Mouse (Mus musculus) yolk sac, embryonic 10.5 days (tissue): ENCODE results near the gene Ndufs6.
A peak's percentile ranks its signal among the peaks of the same experiment; 100 is the strongest.

ENCODE experiments used
- DNase-seq: peaks from one replicate; pipeline ENCODE4 v3.0.0-alpha.2; 2017; ENCODE audit warnings: low spot score

Ndufs6 gene

DNA sequence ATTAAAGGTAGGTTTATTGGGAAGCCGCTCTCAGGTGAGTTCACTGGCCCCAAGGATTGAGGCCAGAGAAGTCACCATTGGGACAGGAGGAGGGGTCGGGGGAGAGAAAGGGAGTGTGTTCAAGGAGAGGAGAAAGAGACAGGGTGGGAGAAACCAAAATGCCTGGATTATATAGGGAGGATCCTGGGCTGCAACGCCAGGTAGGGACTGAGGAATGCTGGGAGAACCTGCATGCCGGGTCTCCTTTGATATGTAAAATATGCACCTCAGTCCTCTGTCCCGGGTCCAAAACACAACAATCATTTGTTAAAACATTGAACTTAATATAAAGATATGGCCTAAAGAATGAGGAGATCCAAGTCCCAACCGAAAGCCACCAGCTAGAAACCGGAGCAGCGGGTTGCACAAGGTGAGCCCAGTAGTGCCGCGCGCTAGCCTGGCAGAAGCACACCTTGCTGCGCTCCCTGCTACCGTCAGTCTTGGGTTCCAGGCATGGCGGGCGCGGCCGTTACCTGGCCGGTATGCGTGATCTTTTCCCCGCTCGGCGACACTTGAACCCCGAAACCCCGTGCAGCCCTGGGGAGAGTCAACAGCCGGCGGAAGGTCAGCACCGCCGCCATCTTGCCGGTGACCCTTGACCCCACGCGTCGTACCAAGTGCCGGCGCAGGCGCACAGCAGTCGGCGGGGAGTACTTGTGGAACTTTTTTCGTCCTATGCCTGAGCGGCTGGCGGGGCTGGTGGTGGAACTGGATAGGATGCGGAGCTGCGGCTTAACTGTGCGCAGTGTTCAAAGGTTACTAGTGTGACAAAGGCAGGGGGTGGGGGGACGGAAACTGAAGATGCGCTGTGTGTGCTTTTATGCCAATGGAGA, at the start of gene Ndufs6, which contains the start of gene Mrpl36:
Gene Ndufs6 (minus strand): TSS at position 716 of the 872 bp plus-strand sequence.
Gene Mrpl36 (plus strand): TSS at position 687 of the 872 bp plus-strand sequence.
- peak; percentile 94 for DNase-seq

DNA sequence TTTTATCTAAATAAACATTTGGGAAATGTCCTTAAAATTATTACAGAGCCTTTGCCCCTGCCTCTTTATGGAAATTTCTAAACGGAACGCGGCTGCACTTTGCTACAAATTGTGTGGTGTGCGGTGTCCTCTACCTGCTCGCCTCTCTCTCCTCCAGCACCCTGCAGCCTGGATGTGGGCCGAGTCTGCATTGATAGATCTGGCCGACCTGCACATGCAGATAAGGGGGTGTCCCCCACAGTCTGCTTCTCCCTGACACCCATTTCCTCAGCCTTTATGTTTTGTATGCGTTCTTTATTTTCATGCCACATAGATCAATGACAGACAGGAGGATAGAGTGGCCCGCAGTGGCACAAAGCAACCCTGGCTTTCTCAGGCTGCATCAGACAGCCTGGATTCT, 49.3 kb upstream of the Ndufs6 start:
- DNase-seq = no peak

DNA sequence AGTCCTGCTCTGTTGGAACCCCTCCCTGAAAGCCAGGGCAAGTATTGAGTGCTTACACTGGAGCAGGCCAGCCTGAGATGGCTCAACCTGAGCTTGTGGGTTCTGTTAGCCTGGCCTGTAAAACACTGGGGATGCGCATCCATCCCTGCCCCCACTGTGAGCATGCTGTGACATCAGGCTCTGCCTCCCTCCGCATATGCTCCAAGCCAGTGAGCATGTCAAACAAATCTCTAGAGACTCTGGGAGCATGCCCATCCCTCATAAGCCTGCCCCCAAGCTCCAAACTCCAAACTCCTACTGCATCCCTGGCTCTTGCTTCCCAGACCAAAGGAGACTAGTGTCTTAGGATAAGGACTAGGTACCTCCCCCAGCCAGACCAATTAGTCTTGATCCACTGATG, 46.3 kb upstream of the Ndufs6 start:
- no peak for DNase-seq

DNA sequence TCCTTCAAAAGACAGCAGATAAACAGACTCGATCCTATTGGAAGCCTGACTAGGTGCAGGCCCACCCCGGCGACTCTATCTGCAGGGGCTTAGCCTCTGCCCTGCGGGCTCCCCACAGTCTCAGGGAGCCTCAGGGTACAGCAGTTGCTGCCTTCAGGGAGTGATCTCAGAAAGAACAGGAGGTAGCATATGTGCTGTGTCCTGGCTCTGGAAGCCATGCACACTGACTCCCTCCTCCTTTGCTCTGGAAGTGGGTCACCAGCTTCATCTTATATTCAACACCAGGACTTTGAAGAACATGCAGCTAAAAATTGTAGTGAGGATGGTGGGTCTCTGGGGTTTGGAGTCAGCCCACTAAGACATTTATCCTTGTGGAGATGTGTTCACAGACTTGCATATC, 45.0 kb upstream of the Ndufs6 start:
- no peak for DNase-seq

DNA sequence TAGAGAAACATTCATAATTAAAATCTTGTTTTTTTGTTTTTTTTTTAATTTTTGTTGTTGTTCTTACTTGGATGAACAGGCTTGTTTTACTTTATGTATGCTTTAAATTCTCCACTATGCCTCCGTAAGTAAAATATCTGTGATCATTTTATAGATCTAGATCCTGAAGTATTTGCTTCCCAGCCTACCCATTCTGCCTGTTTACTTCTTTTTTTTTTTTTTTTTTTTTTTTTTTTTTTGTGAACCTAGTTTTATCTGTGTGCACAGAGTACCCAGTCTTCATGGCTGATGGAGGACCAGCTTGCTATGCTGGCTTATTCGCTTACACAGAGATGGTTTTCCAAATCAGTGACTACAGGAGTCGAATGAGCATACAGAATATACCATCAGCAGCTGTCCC, 28.8 kb upstream of the Ndufs6 start:
- DNase-seq = no peak

DNA sequence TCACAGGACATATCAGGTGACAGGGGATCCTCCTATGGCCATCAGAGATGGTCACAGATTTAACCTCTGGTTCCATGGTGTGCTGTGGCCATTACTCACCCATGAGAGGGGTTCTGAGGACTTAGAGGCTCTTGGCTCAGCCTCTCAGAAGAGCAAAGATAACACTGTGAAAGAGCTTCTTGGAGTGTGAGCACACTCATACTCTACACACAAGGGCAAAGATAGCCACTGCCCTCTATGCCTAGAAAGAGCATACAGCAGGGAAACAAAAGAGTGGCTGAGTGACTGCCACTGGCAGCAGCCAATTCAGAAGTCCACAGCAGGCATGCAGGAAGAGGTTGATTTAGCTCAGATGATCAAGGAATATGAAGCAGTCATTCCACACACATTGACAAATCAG, 24.1 kb upstream of the Ndufs6 start:
- no peak for DNase-seq

DNA sequence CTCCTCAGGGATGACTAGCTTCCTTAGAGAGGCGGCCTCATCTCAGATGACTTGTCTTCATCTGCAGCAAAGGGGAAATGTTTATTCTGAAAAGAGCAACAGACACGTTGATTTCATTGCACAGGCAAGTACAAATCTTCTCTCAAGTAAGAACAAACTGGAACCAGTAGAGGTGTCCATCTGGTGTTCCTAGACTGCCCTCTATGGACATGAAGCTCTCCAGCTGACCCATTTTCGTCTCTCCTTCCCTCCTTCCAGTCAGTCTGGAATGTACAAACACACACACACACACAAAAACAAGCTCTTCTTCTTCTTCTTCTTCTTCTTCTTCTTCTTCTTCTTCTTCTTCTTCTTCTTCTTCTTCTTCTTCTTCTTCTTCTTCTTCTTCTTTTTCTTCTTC, 23.6 kb upstream of the Ndufs6 start:
- no peak for DNase-seq

DNA sequence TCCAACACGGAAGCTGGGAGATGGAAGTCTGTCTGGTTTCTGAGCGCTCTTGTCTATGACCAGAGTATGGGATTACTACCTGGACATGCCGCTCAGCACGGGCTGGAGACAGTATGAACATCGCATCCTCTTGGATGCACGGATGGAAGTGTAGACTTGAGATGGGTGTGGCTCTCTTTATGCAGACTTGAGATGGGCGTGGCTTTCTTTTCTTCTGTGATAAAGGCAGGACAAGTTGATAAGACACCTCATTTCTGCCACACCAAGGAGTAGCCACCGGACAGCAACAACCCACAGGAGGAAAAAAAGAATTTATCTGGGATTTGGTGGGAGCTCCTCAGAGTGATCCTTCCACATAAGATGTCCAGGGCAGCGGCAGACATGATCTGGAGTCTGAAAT, 22.4 kb upstream of the Ndufs6 start:
- no peak for DNase-seq

DNA sequence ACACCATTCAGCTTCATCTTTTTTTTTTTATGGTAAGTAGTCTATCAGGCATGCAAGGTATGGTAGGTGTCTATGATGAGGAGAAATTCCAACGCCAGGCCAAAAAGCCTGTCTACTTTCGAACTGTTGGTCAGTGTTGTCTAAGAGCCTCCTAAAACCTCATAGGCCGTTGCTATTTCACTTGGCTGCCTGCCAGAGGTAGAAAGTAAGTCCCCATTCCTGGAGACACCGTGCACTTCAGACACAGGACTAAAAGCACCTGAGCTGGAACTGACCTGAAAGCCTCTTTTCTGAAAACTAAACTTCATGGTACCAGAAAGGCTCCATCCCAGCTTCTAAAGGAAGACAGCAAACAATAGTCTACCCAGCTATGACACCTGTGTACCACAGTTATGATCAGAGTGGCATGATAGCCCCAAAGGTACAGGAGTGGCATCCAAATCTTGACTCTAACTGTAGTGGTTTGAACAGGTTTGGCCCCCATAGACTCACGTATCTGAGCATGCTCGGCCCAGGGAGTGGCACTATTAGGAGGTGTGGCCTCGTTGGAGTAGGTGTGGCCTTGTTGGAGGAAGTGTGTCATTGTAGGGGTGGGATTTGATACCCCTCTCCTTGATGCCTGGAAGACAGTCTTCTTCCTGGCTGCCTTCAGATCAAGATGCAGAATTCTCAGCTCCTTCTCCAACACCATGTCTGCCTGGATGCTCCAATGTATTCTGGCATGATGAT, 19.7 kb upstream of the Ndufs6 start:
- no peak for DNase-seq

DNA sequence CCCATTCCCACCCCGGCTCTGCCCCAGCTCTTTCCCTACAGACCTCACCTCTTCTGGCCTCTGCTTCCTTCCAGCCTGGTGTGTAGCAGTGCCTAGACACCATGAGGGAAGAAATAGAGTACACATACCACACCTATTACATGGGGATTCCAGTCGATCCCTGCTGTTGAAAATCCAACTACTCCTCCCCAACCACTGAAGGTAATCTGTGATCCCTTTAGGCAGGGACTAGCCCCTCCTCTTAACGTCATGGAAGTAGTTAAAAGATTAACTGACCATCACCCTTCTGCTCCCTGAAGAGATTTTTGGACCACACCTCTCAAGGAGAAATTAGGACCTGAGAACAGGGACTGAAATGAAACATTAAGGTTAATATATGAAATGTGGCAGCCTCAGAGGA, 18.8 kb upstream of the Ndufs6 start:
- DNase-seq = no peak

DNA sequence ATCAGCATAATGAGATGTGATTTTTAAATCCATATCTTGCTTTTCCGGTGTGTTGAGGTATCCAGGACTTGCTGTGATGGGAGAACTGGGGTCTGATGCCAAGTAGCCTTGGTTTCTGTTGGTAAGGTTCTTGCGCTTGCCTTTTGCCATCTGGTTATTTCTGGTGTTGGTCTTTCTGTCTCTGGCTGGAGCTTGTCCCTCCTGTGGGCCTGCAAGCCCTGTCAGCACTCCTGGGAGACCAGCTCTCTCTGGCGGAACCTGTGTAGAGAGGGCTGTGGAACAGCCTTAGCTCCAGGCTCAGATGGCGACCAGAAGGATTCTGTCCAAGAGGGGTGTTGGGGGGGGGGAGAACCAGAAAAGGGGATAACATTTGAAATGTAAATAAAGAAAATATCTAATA, 18.4 kb upstream of the Ndufs6 start:
- peak; percentile 18 for DNase-seq

DNA sequence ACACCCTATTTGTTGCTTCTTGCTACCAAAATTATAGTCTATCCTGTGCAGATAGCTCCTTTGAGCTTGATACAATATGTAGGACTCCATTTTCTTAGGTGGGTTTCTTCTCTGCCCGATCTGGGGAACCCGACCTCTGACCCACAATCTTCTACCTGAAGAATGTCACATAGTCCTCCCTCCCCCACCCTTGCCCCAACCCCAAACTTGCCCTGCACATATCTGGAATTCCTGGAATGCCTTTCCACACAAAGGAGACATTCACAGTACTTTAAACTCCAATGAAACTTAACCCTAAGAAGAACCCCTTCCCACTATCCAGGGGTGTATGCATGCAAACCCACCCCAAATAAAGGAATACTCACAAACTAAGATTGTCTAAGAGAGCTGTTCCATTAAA, 17.8 kb upstream of the Ndufs6 start:
- peak; percentile 57 for DNase-seq

DNA sequence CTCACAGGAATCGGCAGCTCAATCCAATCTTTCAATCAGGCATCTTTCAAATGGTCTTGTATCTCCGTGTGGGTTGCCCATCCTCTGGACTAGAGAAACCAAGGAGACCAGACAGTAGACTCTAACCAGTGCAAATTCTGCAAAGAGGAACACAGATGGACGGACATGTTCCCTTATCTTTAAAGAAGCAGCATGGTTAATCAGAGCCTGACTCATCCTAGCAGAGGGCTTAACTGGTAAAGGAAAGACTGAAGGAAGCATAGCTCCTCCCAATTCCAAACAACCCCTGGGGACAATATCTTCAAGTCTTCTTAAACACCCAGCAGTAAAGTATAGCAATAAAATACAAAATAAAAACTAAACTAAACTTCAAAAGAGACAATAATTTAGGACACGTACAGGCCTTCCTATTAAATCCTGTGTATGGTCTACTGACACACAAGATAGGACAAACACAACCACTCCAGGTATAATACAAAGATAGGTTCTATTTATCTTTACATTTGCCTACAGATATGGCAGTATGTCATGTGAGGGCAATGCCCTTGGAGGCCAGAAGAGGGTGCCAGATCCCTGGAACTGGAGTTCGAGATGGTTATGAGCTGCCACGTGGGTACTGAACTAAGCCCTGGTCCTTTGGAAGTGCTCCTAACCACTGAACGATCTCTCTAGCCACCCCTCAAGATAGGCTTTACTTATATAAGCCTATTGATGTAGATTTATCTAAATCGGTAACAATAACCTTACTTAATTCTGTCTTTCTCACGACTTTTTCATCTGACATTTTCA, 17.0 kb upstream of the Ndufs6 start:
- peak; percentile 10 for DNase-seq

DNA sequence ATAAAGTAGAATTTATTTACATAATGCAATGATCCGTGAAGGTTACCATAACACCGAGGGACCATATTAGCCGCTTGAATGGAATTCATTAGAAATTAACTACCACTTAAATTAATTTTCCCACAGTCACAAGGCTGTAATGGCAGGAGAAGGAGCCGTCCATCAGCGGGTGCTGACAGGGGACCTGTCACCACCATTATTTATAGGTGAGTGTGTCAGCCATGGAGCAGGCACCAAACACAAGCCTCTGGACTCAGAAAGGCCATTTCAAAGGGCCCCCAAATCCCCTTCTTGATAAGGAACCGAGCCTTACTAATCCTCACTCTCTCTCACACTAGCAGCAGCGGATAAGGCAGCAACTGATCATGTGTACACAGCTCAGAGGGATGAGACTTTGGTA, 8.4 kb upstream of the Ndufs6 start:
- no peak for DNase-seq

DNA sequence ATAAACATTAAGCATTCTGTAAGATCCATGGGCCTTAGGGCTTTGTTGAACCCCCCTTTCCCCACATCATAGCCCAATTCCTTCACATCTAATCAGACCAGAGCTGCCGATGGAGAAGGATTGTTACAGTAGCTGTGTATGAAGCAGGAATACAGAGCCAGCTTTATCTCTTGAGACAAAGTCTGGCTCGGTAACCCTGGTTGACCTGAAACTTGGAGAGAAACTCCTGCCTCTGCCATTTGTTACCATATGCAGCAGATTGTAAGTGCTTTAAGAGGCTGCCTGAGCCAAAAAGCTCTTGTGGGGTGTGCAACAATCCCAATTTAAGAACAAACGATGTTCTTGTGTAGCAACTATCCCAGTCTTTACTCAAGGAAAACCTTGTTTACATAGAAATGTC, 3.4 kb upstream of the Ndufs6 start:
- no peak for DNase-seq

DNA sequence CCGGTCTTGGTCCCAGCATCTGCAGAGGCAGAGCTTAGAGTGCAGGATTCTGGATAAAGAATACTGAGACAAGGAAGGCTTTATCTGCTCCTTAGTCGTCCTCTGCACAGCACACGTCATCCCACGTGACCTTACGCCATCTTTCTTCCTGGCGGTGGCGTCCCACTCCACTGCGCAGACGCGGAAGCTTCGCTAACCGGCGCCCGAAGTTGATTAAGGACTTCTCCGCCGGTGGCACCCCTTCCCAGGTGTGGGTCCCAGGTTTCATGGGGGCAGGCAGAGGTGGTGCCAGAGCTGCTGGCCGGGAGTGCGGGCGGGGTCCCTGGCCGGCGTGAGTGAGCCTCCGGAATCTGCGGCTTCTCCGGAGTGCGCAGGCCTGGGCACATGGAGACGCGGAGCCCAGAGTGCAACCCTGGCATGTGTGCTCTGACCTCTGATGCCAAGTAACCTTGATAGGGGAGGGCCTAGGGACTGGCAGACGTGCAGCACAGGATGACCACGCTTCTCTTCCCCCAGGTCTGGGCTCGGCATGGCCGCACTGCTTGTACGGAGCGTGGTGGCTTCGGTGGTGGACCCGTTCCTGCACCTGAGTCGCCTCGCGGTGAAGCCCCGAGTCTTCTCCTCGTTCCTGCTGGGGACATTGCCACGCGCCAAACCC, 2.6 kb upstream of the Ndufs6 start:
- DNase-seq = peak; percentile 85

DNA sequence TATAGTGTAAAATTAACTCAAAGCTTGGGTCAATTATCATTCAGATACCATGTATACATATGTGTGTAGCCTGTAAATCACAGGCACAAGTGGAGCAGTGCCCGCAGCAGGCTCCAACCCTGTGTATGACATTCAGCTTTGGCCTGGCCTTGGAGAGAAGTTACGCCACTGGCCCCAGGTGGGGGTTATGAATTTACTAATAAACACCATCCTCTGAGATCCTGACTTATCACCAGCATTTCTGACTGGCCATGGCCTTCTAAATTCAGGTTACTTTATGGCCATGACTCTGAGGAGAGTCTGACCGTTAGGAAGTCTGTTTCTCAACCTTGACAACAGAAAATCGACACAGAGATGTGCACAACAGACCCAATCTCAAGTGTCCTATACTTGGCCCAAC, 4.9 kb downstream of the Ndufs6 start:
- DNase-seq = no peak

DNA sequence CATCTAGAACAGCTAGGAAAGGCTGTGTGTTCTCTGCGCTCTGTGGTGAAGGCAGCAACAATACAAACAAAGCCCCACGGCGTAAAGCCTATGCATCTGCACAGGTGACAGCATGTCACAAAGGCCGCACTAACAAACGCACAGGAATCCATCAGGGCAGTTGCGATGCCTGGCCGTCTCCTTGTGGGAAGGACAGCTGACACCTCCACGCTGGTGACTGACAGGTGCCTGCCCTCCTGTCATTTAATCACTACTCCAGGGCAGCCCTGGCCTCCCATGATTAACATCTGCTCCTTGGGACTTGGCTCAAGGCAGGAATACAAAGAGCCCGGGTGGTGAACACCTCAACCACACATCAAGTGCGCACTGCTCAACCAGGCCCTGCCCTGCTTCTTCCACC, 5.7 kb downstream of the Ndufs6 start:
- DNase-seq = no peak

DNA sequence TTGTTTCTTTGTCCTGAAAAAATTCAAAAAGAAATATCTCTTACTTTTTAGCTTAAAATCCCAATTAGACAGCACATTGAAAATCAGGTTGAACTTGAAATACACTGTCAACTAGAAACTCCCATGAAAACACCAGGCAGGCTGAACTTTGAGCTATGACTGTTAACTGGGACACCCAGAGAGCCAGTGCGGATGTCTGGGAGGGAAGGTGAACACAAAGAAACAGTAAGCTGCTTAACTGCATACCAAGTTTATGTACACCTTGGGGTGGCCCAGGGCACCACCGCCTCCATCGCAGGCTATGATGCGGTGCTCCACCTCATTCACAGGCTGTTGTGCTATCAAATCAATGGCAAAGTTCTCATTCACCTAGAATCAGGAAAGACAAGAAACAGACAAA, 8.3 kb downstream of the Ndufs6 start:
- DNase-seq = no peak

DNA sequence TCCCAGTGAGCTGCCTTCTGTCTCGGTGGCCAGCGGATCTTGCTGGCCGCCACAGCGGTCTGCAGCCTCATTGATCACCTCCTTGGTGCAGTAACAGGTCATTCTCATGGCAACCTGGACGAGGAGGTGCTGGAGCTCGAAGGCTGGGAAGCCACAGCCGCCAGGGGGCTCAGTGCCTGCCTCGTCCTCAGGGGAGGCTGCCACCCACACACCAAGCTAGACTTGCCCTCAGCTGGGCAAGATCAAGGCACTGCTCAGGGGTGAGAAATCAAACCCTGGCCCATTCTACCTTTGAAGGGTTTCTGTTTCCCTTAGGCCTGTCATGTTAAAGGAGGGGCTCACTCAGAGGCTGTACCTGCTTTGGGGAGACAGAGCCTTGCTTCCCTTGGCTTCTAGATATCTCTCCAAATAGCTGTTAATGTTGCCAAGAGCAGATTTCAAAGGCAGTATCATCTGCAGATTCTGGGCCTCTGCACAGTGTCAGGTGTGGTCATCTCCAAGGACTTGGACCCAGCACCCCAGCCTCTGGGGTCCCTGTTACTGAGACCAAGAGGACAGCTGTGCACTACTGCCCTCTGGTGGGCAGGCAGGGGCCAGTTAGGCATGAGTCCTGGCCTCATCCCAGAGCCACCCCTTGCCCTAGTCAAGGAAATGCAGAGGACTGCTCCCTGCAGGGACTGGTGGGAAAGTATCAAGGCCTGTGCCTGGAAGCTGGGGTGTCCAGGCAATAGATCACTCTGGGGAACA, 18.0 kb downstream of the Ndufs6 start:
- peak; percentile 32 for DNase-seq

DNA sequence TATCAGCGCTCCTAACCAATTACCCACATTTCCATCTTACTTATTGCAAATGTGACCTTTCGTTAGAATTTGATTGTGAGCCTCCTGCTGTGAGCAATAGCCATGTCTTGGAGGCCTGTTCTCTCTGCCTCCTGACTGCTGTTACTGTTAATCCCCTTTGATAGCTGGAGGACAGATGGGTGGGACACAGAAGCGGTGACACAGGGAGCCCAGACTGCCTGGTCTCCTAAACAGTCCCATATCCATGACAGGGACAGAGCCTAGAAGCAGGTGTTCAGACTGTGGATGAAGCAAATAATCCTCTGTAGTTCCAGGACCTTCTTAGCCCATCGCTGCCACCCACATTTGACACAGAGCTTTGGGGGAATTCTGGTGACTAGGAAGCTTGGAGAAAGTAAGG, 21.9 kb downstream of the Ndufs6 start:
- no peak for DNase-seq

DNA sequence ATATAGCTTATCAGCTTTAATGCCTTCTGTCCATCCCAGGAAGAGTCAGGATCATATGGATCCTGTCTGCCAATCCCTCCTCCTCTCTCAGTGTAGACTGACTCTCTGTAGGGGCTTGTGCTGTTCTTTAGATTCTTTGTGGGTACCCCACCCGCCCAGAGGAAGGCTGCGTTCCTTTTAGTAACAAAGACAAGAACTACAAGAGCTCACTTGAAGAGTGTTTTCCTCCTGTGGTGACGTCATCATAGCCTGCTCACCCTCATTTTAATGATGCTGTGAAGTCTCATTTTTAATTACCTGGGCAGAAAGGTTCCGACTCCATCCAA, 22.3 kb downstream of the Ndufs6 start:
- no peak for DNase-seq
